Mouse (Mus musculus) cerebellum, adult 9-10 months (tissue): ENCODE measurements at regions not wholly inside any gene's neighbourhood (a gene's known extent, or its start where the extent isn't known, plus 50 kb on each side); places are given as distances from the start of the nearest gene placed in this dataset.

Source experiments
- DNase-seq: peaks from one replicate; pipeline ENCODE4 v3.0.0; 2022

GRCm38 (mm10) chr3:120733332-120733731 is 438.2 kb downstream of the Rwdd3 start:
- no peak for DNase-seq

- peak; percentile 77 for DNase-seq
Measured at GRCm38 (mm10) chr3:120732391-120732790, 439.1 kb downstream of the Rwdd3 start.

DNA sequence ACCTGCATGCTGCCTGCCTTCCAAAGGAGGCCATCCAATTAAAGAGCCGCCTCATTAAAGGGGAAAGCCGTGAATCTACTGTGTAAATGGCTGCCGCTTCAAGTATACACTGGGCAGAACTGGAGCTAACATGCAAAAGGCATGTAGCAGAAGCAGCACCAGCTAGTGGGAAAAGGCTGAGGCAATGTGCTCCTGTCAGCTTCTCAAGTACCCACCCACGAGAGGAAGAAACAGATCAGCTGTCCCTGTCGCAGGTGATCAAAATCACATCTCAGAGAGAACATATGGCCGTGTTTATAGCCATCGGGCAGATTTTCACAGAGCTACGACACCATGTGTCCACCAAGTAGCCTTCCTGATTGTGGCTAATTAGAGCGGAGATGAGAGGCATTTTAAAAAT is 440.2 kb downstream of the Rwdd3 start:
- peak; percentile 91 for DNase-seq

- DNase-seq: no peak
Measured at GRCm38 (mm10) chr3:120730225-120730624, 441.3 kb downstream of the Rwdd3 start.

GRCm38 (mm10) chr3:120729671-120730070 is 441.8 kb downstream of the Rwdd3 start:
- no peak for DNase-seq

GRCm38 (mm10) chr3:120685227-120685626 is 486.3 kb downstream of the Rwdd3 start:
- no peak for DNase-seq

DNA sequence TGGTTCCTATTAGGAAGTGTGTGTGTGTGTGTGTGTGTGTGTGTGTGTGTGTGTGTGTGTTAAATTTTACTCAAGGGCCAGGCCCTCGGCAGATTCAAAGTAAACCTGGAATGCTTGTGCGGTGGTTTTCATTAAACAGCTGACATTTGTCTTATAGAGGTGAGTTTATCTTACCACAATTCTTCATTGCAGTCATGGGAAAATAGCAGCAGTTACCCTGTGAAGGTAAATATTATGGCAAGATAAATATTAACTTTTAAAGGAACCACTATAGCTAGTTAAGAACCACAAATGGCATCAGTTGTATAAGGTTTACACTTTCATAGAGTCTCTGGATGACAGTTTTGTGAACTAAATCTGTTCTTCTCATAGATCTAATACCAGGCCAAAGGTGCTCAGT is 495.6 kb downstream of the Rwdd3 start:
- DNase-seq: no peak

GRCm38 (mm10) chr3:120668654-120669053 is 502.8 kb downstream of the Rwdd3 start:
- DNase-seq: no peak

DNA sequence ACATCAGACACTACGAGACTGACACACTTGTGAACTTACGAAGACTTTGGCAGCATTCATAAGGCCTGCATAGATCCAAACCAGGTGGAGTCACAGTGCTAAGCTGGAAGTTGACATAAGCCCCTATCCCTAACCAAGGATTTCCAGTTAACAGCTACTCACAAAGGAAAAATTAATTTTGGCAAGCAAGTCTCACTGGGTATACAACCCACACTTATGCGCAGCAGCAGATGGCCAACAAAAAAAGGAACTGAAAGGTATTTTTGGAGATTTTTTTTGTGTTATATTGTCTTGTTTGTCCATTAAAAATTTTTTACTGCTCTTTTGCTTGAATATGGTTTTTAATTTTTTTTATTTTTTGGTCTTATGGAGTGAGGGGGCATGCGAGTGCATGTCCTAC is 509.0 kb downstream of the Rwdd3 start:
- no peak for DNase-seq

DNA sequence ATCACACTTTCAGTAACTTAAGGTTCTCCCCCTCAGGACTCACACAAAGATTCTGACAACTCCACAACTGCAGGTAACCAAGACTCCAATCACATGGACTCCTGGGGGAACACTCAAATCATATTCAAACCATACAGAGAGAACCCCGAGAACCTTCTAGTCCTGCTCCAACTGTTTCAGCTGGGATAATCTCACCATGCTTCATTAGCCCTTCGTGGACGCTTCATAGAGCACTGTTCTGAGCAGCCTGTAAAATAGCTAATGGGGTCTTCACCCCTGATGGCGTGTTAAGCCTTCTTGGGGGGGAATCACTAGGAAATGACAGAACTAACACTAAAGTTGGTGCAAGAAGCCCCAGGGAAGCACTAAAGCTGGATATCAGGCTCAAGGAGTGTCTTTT is 510.7 kb downstream of the Rwdd3 start:
- DNase-seq: no peak

DNA sequence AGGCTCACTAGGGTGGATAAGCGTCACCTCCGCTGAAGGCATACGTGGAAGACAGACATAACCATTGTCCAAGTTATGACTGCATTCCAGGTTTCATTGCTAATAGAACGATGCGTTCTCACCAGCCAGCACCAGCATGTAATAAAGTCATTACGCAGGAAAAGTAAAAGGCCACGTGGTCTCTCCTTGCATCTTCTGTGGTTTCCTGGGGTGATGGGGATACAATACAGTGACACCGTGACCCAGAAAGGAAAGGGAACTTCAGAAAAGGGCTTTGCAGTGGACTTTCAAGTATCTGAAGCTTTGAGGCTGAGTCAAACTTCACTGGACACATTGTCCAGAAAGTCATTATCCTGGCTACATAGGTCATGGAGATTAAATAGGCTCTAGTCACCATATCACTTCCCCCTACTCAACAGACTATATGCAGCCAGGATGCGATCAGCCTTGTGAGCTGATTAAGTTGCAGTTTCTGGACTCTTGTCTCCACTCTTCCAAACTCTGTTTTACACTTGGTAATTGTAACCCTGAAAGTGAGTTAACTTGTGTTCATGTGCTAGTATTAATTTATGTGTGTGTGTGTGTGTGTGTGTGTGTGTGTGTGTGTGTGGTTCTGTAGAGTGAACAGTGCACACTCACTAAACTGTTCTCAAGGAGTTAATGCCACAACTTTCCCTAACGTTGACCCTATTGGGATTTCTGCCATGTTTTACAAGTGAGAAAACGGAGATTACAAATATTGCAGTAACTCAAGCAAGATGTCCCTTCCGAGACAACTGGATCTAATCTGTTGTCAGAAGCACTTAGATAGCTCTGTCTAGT is 522.2 kb downstream of the Rwdd3 start:
- DNase-seq: no peak

GRCm38 (mm10) chr3:120648391-120648790 is 523.1 kb downstream of the Rwdd3 start:
- no peak for DNase-seq

DNA sequence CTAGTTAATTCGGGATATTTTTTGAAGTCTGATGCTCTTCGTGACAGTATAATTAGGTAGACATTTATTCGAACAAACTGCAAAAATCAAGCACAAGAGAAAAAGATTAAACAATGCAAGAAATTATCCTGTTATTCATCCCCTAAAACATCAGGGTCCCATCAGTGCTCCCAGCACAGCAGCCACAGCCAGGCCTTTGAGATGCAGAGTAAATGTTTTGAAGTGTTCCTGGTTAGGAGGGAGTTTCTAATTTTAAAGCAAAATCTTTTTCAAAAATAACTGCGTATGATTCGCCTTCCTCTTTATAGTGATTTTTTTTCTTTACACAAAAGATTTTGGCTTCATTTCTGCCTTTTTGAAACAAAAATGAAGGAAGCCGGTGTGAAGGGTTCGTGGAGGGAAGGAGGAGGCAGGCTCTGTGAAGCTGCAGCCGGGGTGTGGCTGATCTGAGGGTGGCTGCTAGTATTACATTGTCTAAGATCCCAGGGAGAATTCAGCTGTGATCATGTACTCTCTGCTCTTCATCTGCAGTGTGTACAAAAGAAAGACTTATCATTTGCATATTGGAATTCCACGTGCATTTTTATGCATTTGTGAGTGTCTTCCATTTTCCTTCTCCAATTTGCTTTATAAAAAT is 534.7 kb downstream of the Rwdd3 start:
- no peak for DNase-seq

GRCm38 (mm10) chr3:120618358-120618757 is 553.1 kb downstream of the Rwdd3 start:
- DNase-seq: no peak

DNA sequence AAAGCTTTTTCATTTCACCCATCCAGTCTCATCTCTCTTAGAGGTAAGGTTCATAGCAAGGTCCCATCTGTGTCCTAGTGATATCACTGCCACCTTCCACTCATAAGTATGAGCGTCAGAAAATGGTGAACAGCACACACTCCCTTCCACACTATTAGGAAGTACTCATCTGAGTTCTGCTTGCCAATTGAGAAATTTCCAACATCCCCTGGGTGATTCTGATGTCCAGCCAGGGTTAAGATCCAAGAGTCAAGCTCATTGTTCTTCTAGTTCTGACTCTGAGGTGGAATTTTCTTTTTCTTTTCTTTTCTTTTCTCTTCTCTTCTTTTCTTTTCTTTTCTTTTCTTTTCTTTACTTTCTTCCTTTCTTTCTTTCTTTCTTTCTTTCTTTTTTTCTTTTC is 577.3 kb downstream of the Rwdd3 start:
- DNase-seq: no peak

DNA sequence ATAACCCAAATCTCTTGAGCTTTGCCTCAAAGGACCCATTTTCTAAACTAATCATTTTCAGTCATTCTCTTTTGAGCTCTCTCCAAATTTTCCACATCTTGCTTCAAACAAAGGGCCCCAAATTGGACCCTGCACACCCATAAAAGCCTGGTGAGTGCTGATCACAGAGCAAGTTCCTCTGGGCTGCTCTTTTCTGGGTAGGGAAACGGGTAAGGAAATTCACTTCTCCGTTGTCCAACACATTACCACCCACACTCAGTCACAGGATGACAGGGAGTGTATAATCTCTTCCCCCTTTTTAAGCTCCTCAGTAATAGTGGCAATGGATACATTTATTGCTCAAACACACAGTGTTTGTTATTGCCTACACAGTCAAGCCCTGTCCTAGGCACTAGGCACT is 580.3 kb downstream of the Rwdd3 start:
- no peak for DNase-seq

GRCm38 (mm10) chr3:120570806-120571425 is 600.6 kb downstream of the Rwdd3 start:
- no peak for DNase-seq

DNA sequence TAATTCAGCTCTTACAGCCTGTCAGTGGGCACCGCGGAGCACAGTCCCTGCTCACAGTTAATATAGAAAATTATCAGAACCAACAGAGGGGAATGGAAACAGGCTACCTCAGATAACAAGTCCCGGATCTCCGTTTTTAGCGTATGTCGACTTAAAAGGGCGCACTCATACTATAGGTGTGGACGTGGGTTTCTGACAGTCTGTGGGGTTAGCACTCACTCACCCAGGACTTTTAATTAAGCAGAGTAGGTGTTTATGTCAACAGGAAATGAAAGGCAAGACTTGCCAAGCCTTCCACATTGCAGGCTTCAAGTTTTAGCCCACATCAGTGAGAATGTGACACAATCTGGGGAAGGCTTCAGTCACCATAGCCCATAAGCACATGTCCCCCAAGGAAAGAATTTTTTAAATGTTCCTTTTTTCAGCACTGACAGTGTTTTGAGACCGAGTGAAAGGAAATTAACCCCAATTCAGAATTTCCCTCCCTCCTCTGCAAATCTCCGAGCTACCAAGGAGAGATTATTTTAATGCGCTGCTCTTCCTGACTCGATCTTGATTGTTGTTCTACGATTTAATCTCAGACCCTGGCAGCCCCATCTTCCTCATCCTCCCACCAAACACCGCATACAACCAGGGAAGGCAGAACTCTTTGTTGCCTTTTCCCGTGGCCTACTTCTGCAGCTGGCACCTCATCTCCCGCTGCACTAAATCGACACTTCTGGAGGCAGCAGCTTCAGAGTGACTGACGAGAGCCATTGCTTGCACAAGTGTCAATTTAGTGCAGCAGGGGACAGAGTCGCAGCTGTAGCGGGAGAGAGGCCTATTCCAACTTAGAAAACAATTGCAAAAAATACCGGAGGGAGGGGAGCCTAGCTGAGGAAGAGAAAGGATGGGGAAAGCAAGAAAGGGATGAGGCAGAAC is 629.7 kb downstream of the Rwdd3 start:
- no peak for DNase-seq

DNA sequence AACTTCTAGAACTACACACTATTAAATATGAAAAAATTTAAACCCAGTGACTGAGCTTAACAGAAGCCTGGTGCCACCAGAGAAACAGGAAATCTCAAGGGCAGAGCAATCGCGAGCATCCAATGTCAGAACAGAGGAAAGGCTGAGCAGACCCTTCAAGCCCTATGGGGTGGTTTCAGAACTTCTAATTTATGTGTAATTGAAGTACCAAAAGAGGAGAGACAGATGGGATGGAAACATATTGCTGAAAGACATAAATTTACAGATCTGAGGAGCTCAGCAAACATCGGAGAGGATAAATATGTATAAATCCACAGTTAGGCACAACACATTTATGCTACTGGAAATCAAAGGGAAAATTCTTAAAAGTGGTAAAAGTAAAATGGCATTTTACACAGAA is 637.6 kb downstream of the Rwdd3 start:
- no peak for DNase-seq

- DNase-seq: no peak
Measured at GRCm38 (mm10) chr3:120531880-120532580, 639.5 kb downstream of the Rwdd3 start.

DNA sequence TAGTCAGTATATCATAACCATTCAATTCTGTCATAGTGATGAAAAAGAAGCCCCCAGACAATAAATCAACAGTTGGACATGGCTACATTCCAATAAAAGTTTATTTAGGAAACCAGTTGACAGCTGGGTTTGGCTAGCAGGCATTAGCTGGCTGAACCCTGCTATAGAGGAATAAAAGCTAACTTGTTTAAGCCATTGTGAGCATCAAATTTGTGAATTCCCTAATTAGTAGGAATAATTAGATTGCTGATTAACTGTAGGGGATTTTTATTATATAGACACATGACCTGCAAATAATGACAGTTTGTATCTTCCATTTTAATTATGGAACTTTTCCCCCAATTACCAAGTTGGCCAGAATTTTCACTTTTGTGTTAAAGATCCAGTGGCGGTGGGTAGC is 659.8 kb downstream of the Rwdd3 start:
- no peak for DNase-seq

GRCm38 (mm10) chr3:120498937-120499336 is 672.6 kb downstream of the Rwdd3 start:
- no peak for DNase-seq
